Mouse (Mus musculus): ENCODE measurements at regions not wholly inside any gene's neighbourhood (a gene's known extent, or its start where the extent isn't known, plus 50 kb on each side); places are given as distances from the start of the nearest gene placed in this dataset.

- Histone ChIP-seq H3K27ac (ENCODE audit: insufficient read depth, low read depth) (no peak overlapping the region), H3K4me3 (replicated peaks in 1 of 3; ENCODE audit: low read depth in 2 of 3, low read length in 2 of 3, poor library complexity in 1 of 3) (no peak overlapping the region), H3K4me2 (ENCODE audit: insufficient read depth, low read depth, poor library complexity, severe bottlenecking) (no peak overlapping the region), H3K79me2 (replicated peaks; ENCODE audit: control insufficient read depth, extremely low read depth, insufficient read depth, poor library complexity, severe bottlenecking) (no peaks in the 10 kb centered on the region), H3K4me1 (ENCODE audit: control insufficient read depth in 1 of 2, insufficient read depth in 2 of 2) (no peaks in the 10 kb centered on the region), H3K36me3 (replicated peaks in 1 of 2; ENCODE audit: control insufficient read depth in 1 of 2, insufficient read depth in 1 of 2, low read length in 1 of 2) (no peaks in the 10 kb centered on the region), H3K9me3 (replicated peaks; ENCODE audit: low read length) (no peaks in the 10 kb centered on the region), H3K9ac (ENCODE audit: insufficient read depth, low read depth) (no peak overlapping the region), H3K27me3 (replicated peaks) (no peaks in the 10 kb centered on the region)
- no peak for TF ChIP-seq ZC3H11A (IDR thresholded peaks at IDR 0.05; ENCODE audit: low read depth, low read length)
- no peak for TF ChIP-seq GABPA (IDR thresholded peaks at IDR 0.05; ENCODE audit: insufficient replicate concordance, low read depth, low read length)
- TF ChIP-seq MYC (IDR thresholded peaks at IDR 0.05; ENCODE audit: low read depth, low read length), result no peak
- no peak for TF ChIP-seq RCOR1 (conservative IDR thresholded peaks at IDR 0.05; ENCODE audit: low read depth, low read length)
- no peak for TF ChIP-seq ZMIZ1 (IDR thresholded peaks at IDR 0.05; ENCODE audit: low read depth, low read length)
- TF ChIP-seq MXI1 (IDR thresholded peaks at IDR 0.05; ENCODE audit: low read depth, low read length), result no peak
- no peak for TF ChIP-seq POLR2A (IDR thresholded peaks at IDR 0.05; ENCODE audit: low read depth, low read length)
- TF ChIP-seq TBP (conservative IDR thresholded peaks at IDR 0.05; ENCODE audit: low read depth, low read length), result no peak
- TF ChIP-seq JUN (IDR thresholded peaks at IDR 0.05; ENCODE audit: insufficient read depth, low read depth, low read length), result no peak
- no peak for TF ChIP-seq POLR2AphosphoS2 (IDR thresholded peaks at IDR 0.05; ENCODE audit: low read depth, low read length)
- no peak for TF ChIP-seq USF1 (IDR thresholded peaks at IDR 0.05; ENCODE audit: low read depth, low read length)
- TF ChIP-seq PAX5 (IDR thresholded peaks at IDR 0.05; ENCODE audit: low read length), result no peak
- TF ChIP-seq EP300 (IDR thresholded peaks at IDR 0.05; ENCODE audit: low read length), result no peak
- no peak for TF ChIP-seq MAFK (IDR thresholded peaks at IDR 0.05; ENCODE audit: insufficient replicate concordance, low read length)
- in situ Hi-C loops (cut with MboI; ENCODE audit: low pct_ligation_motif_present, low pct_unique_long_range_greater_than_20kb, low sequenced_read_pairs), result no loop called here
- dilution Hi-C loops (cut with MboI; ENCODE audit: extremely low pct_ligation_motif_present, extremely low pct_unique_long_range_greater_than_20kb, low sequenced_read_pairs), result no loop called here
- no peak for DNase-seq (ENCODE audit: extremely low read depth)
Observed at GRCm38 (mm10) chr8:41551925-41552414, 135.1 kb upstream of the Frg1 start.

DNA sequence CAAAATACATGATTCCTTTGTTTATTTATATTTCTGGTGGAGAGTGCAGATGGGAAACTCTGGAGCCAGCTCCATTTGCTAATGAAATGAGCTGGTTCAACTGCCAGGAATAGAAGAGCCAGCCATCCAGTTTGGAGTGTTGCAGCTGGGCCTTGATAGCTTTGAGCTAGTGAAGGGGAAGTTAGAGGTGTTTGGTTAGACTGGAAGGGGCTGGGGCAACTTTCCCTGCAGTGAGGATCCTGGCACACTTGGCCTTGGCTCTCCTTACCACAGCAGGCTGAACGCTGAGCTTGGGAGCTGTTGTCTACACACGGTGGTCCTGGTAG lies 133.2 kb upstream of the Frg1 start:
- Histone ChIP-seq H3K4me3 (replicated peaks in 1 of 3; ENCODE audit: low read depth in 2 of 3, low read length in 2 of 3, poor library complexity in 1 of 3) (no peak overlapping the region), H3K36me3 (replicated peaks in 1 of 2; ENCODE audit: control insufficient read depth in 1 of 2, insufficient read depth in 1 of 2, low read length in 1 of 2) (no peaks in the 10 kb centered on the region), H3K4me2 (ENCODE audit: insufficient read depth, low read depth, poor library complexity, severe bottlenecking) (no peak overlapping the region), H3K27me3 (replicated peaks) (no peaks in the 10 kb centered on the region), H3K9ac (ENCODE audit: insufficient read depth, low read depth) (no peak overlapping the region), H3K4me1 (ENCODE audit: control insufficient read depth in 1 of 2, insufficient read depth in 2 of 2) (no peaks in the 10 kb centered on the region), H3K27ac (ENCODE audit: insufficient read depth, low read depth) (no peak overlapping the region), H3K79me2 (replicated peaks; ENCODE audit: control insufficient read depth, extremely low read depth, insufficient read depth, poor library complexity, severe bottlenecking) (no peaks in the 10 kb centered on the region), H3K9me3 (replicated peaks; ENCODE audit: low read length) (no peaks in the 10 kb centered on the region)
- no peak for TF ChIP-seq IRF4 (IDR thresholded peaks at IDR 0.05; ENCODE audit: low read depth, low read length)
- TF ChIP-seq MEF2A (IDR thresholded peaks at IDR 0.05; ENCODE audit: borderline replicate concordance, low read depth, low read length), result no peak
- TF ChIP-seq POLR2A (IDR thresholded peaks at IDR 0.05; ENCODE audit: low read depth, low read length), result no peak
- no peak for TF ChIP-seq TBP (conservative IDR thresholded peaks at IDR 0.05; ENCODE audit: low read depth, low read length)
- no peak for TF ChIP-seq E2F4 (IDR thresholded peaks at IDR 0.05; ENCODE audit: insufficient replicate concordance, low read depth, low read length)
- TF ChIP-seq JUN (IDR thresholded peaks at IDR 0.05; ENCODE audit: insufficient read depth, low read depth, low read length), result no peak
- TF ChIP-seq ZKSCAN1 (IDR thresholded peaks at IDR 0.05; ENCODE audit: borderline replicate concordance, low read depth, low read length), result no peak
- TF ChIP-seq HCFC1 (IDR thresholded peaks at IDR 0.05; ENCODE audit: low read depth, low read length), result no peak
- dilution Hi-C loops (cut with MboI; ENCODE audit: extremely low pct_ligation_motif_present, extremely low pct_unique_long_range_greater_than_20kb, low sequenced_read_pairs) (no loop called here), in situ Hi-C loops (cut with MboI; ENCODE audit: low pct_ligation_motif_present, low pct_unique_long_range_greater_than_20kb, low sequenced_read_pairs) (no loop called here)
- no peak for DNase-seq (ENCODE audit: extremely low read depth)

All from CH12.LX (cell line).